Mouse (Mus musculus): ENCODE measurements around the gene Dst. TPM values are rescaled to one million over a fixed set of nuclear protein-coding genes. Genes with fewer than 3 reads are reported as not detected.

The Dst gene
- total and polyA plus RNA-seq, 2 experiments from 2014 or later = 21.7 to 106 TPM

GRCm38 (mm10) chr1:33876416-33876815, 31.6 kb upstream of the Dst start:
- no peak overlapping the region for H3K27ac ChIP-seq (ENCODE audit: low read depth)
- no peak for ATAC-seq (ENCODE audit: insufficient read depth, low read depth)
- H3K36me3 ChIP-seq (replicated peaks; ENCODE audit: control insufficient read depth, insufficient read depth, low read length) = no peaks in the 10 kb centered on the region
- H3K9me3 ChIP-seq (replicated peaks; ENCODE audit: control insufficient read depth, low read length) = no peaks in the 10 kb centered on the region
- DNase-seq (ENCODE audit: low spot score) = no peak
- TF ChIP-seq CTCF (IDR thresholded peaks at IDR 0.05; ENCODE audit: low read depth) = no peak
- TF ChIP-seq EP300 (IDR thresholded peaks at IDR 0.05; ENCODE audit: low read depth) = no peak
- H3K9ac ChIP-seq (replicated peaks; ENCODE audit: low read depth, low read length) = no peak overlapping the region
- no peak overlapping the region for H3K4me3 ChIP-seq (ENCODE audit: low read depth, low read length)
- no peaks in the 10 kb centered on the region for H3K27me3 ChIP-seq (ENCODE audit: control insufficient read depth, insufficient read depth, low read length)
- no peaks in the 10 kb centered on the region for H3K4me1 ChIP-seq (ENCODE audit: control insufficient read depth, insufficient read depth)
- H3K4me2 ChIP-seq (ENCODE audit: low read depth, low read length) = no peak overlapping the region
- 67% methylated on average over 3 of the region's 3 CpGs for WGBS

GRCm38 (mm10) chr1:33878170-33878569, 29.9 kb upstream of the Dst start:
- no peaks in the 10 kb centered on the region for H3K27me3 ChIP-seq (ENCODE audit: control insufficient read depth, insufficient read depth, low read length)
- no peaks in the 10 kb centered on the region for H3K9me3 ChIP-seq (replicated peaks; ENCODE audit: control insufficient read depth, low read length)
- no peak overlapping the region for H3K9ac ChIP-seq (replicated peaks; ENCODE audit: low read depth, low read length)
- no peak for DNase-seq (ENCODE audit: low spot score)
- no peak overlapping the region for H3K4me3 ChIP-seq (ENCODE audit: low read depth, low read length)
- no peak for TF ChIP-seq EP300 (IDR thresholded peaks at IDR 0.05; ENCODE audit: low read depth)
- no peak for TF ChIP-seq CTCF (IDR thresholded peaks at IDR 0.05; ENCODE audit: low read depth)
- H3K36me3 ChIP-seq (replicated peaks; ENCODE audit: control insufficient read depth, insufficient read depth, low read length) = no peaks in the 10 kb centered on the region
- no peak overlapping the region for H3K4me2 ChIP-seq (ENCODE audit: low read depth, low read length)
- 63% methylated on average over 7 of the region's 7 CpGs for WGBS
- H3K27ac ChIP-seq (ENCODE audit: low read depth) = no peak overlapping the region
- no peaks in the 10 kb centered on the region for H3K4me1 ChIP-seq (ENCODE audit: control insufficient read depth, insufficient read depth)
- no peak for ATAC-seq (ENCODE audit: insufficient read depth, low read depth)

- peak overlapping the region; percentile 34 for H3K4me3 ChIP-seq (ENCODE audit: low read depth, low read length)
- peak; percentile 41 for DNase-seq (ENCODE audit: low spot score)
- H3K27me3 ChIP-seq (ENCODE audit: control insufficient read depth, insufficient read depth, low read length) = no peaks in the 10 kb centered on the region
- no peak for TF ChIP-seq CTCF (IDR thresholded peaks at IDR 0.05; ENCODE audit: low read depth)
- TF ChIP-seq EP300 (IDR thresholded peaks at IDR 0.05; ENCODE audit: low read depth) = no peak
- WGBS = 12% methylated on average over 18 of the region's 18 CpGs
- ATAC-seq (ENCODE audit: insufficient read depth, low read depth) = no peak
- H3K27ac ChIP-seq (ENCODE audit: low read depth) = no peak overlapping the region
- H3K9ac ChIP-seq (replicated peaks; ENCODE audit: low read depth, low read length) = no peak overlapping the region
- no peaks in the 10 kb centered on the region for H3K36me3 ChIP-seq (replicated peaks; ENCODE audit: control insufficient read depth, insufficient read depth, low read length)
- H3K4me2 ChIP-seq (ENCODE audit: low read depth, low read length) = peak overlapping the region; percentile 59
- H3K9me3 ChIP-seq (replicated peaks; ENCODE audit: control insufficient read depth, low read length) = no peaks in the 10 kb centered on the region
- no peaks in the 10 kb centered on the region for H3K4me1 ChIP-seq (ENCODE audit: control insufficient read depth, insufficient read depth)
Measured at GRCm38 (mm10) chr1:33883102-33883839, 24.8 kb upstream of the Dst start.

GRCm38 (mm10) chr1:33892784-33893183, 15.2 kb upstream of the Dst start:
- Histone ChIP-seq H3K9me3 (replicated peaks; ENCODE audit: control insufficient read depth, low read length) (no peaks in the 10 kb centered on the region), H3K4me2 (ENCODE audit: low read depth, low read length) (no peak overlapping the region), H3K27ac (ENCODE audit: low read depth) (no peak overlapping the region), H3K4me3 (ENCODE audit: low read depth, low read length) (no peak overlapping the region), H3K36me3 (replicated peaks; ENCODE audit: control insufficient read depth, insufficient read depth, low read length) (no peaks in the 10 kb centered on the region), H3K27me3 (ENCODE audit: control insufficient read depth, insufficient read depth, low read length) (no peaks in the 10 kb centered on the region), H3K9ac (replicated peaks; ENCODE audit: low read depth, low read length) (no peak overlapping the region), H3K4me1 (ENCODE audit: control insufficient read depth, insufficient read depth) (no peaks in the 10 kb centered on the region)
- WGBS = 57% methylated on average over 10 of the region's 10 CpGs
- TF ChIP-seq CTCF (IDR thresholded peaks at IDR 0.05; ENCODE audit: low read depth) = peak; percentile 64
- TF ChIP-seq EP300 (IDR thresholded peaks at IDR 0.05; ENCODE audit: low read depth) = no peak
- DNase-seq (ENCODE audit: low spot score) (peak; percentile 13), ATAC-seq (ENCODE audit: insufficient read depth, low read depth) (no peak)

GRCm38 (mm10) chr1:33896116-33896515, 11.9 kb upstream of the Dst start:
- H3K27me3 ChIP-seq (ENCODE audit: control insufficient read depth, insufficient read depth, low read length) = no peaks in the 10 kb centered on the region

GRCm38 (mm10) chr1:33896666-33897065, 11.4 kb upstream of the Dst start:
- no peak overlapping the region for H3K4me3 ChIP-seq (ENCODE audit: low read depth, low read length)
- TF ChIP-seq EP300 (IDR thresholded peaks at IDR 0.05; ENCODE audit: low read depth) = no peak
- TF ChIP-seq CTCF (IDR thresholded peaks at IDR 0.05; ENCODE audit: low read depth) = no peak

More at GRCm38 (mm10) chr1:33896116-33896515, 11.9 kb upstream of the Dst start:
- H3K9ac ChIP-seq (replicated peaks; ENCODE audit: low read depth, low read length) = no peak overlapping the region
- H3K36me3 ChIP-seq (replicated peaks; ENCODE audit: control insufficient read depth, insufficient read depth, low read length) = no peaks in the 10 kb centered on the region
- H3K4me3 ChIP-seq (ENCODE audit: low read depth, low read length) = no peak overlapping the region
- H3K4me2 ChIP-seq (ENCODE audit: low read depth, low read length) = no peak overlapping the region
- H3K4me1 ChIP-seq (ENCODE audit: control insufficient read depth, insufficient read depth) = no peaks in the 10 kb centered on the region
- H3K27ac ChIP-seq (ENCODE audit: low read depth) = no peak overlapping the region
- no peaks in the 10 kb centered on the region for H3K9me3 ChIP-seq (replicated peaks; ENCODE audit: control insufficient read depth, low read length)
- ATAC-seq (ENCODE audit: insufficient read depth, low read depth) (no peak), DNase-seq (ENCODE audit: low spot score) (peak; percentile 5)
- 55% methylated on average over 6 of the region's 6 CpGs for WGBS
- TF ChIP-seq CTCF (IDR thresholded peaks at IDR 0.05; ENCODE audit: low read depth) (no peak), EP300 (IDR thresholded peaks at IDR 0.05; ENCODE audit: low read depth) (no peak)

More at GRCm38 (mm10) chr1:33896666-33897065, 11.4 kb upstream of the Dst start:
- 38% methylated on average over 4 of the region's 4 CpGs for WGBS
- H3K36me3 ChIP-seq (replicated peaks; ENCODE audit: control insufficient read depth, insufficient read depth, low read length) = no peaks in the 10 kb centered on the region
- ATAC-seq (ENCODE audit: insufficient read depth, low read depth) (no peak), DNase-seq (ENCODE audit: low spot score) (peak; percentile 4)
- no peak overlapping the region for H3K4me2 ChIP-seq (ENCODE audit: low read depth, low read length)
- no peak overlapping the region for H3K9ac ChIP-seq (replicated peaks; ENCODE audit: low read depth, low read length)
- no peaks in the 10 kb centered on the region for H3K27me3 ChIP-seq (ENCODE audit: control insufficient read depth, insufficient read depth, low read length)
- H3K27ac ChIP-seq (ENCODE audit: low read depth) = no peak overlapping the region
- H3K4me1 ChIP-seq (ENCODE audit: control insufficient read depth, insufficient read depth) = no peaks in the 10 kb centered on the region
- H3K9me3 ChIP-seq (replicated peaks; ENCODE audit: control insufficient read depth, low read length) = no peaks in the 10 kb centered on the region

Measured in heart, postnatal 0 days (tissue).